Mouse (Mus musculus): ENCODE measurements around the gene Tldc2. TPM values are rescaled to one million over a fixed set of nuclear protein-coding genes. Genes with fewer than 3 reads are reported as not detected.

Gene Tldc2
- polyA plus RNA-seq, 1 experiment from 2014 or later, result not detected

GRCm38 (mm10) chr2:157074772-157075171, 12.1 kb upstream of the Tldc2 start:
- peaks cover 92% of the 10 kb centered on the region for H3K4me1 ChIP-seq
- H3K36me3 ChIP-seq, result peaks cover 67% of the 10 kb centered on the region
- no peaks in the 10 kb centered on the region for H3K9me3 ChIP-seq (replicated peaks)
- H3K27me3 ChIP-seq (ENCODE audit: low read depth, poor library complexity, severe bottlenecking), result no peaks in the 10 kb centered on the region; the same call in 1 of the 2 replicates
- no peak overlapping the region for H3K27ac ChIP-seq (replicated peaks)
- peak overlapping the region; percentile 4; the same call in 1 of the 2 replicates for H3K4me3 ChIP-seq
- 83% methylated on average over 5 of the region's 5 CpGs for WGBS
- no peak for DNase-seq (ENCODE audit: low spot score)

- WGBS, result 88% methylated on average over 3 of the region's 3 CpGs
- no peak overlapping the region for H3K27ac ChIP-seq (replicated peaks)
Measured at GRCm38 (mm10) chr2:157075226-157075625, 11.6 kb upstream of the Tldc2 start.

GRCm38 (mm10) chr2:157075685-157076084, 11.2 kb upstream of the Tldc2 start:
- no peak overlapping the region; the same call in 1 of the 2 replicates for H3K27ac ChIP-seq (replicated peaks)
- H3K27me3 ChIP-seq (ENCODE audit: low read depth, poor library complexity, severe bottlenecking), result peaks cover 9% of the 10 kb centered on the region
- H3K36me3 ChIP-seq, result peaks cover 59% of the 10 kb centered on the region
- WGBS, result 88% methylated on average over 3 of the region's 3 CpGs
- peak overlapping the region; percentile 98 for H3K4me3 ChIP-seq
- peaks cover 91% of the 10 kb centered on the region for H3K4me1 ChIP-seq
- DNase-seq (ENCODE audit: low spot score), result no peak
- H3K9me3 ChIP-seq (replicated peaks), result no peaks in the 10 kb centered on the region

More at GRCm38 (mm10) chr2:157075226-157075625, 11.6 kb upstream of the Tldc2 start:
- Histone ChIP-seq H3K9me3 (replicated peaks) (no peaks in the 10 kb centered on the region), H3K4me1 (peaks cover 92% of the 10 kb centered on the region), H3K36me3 (peaks cover 64% of the 10 kb centered on the region), H3K27me3 (ENCODE audit: low read depth, poor library complexity, severe bottlenecking) (peaks cover 4% of the 10 kb centered on the region), H3K4me3 (peak overlapping the region; percentile 98; the same call in 1 of the 2 replicates)
- no peak for DNase-seq (ENCODE audit: low spot score)

- Histone ChIP-seq H3K36me3 (peaks cover 52% of the 10 kb centered on the region), H3K27me3 (ENCODE audit: low read depth, poor library complexity, severe bottlenecking) (peaks cover 18% of the 10 kb centered on the region), H3K27ac (replicated peaks) (no peak overlapping the region; the same call in 1 of the 2 replicates), H3K4me3 (peak overlapping the region; percentile 98), H3K4me1 (peaks cover 87% of the 10 kb centered on the region), H3K9me3 (replicated peaks) (no peaks in the 10 kb centered on the region)
- 85% methylated on average over 7 of the region's 7 CpGs for WGBS
- no peak for DNase-seq (ENCODE audit: low spot score)
Measured at GRCm38 (mm10) chr2:157076585-157076984, 10.3 kb upstream of the Tldc2 start.

GRCm38 (mm10) chr2:157077160-157077559, 9.7 kb upstream of the Tldc2 start:
- 50% methylated on average over 5 of the region's 5 CpGs for whole genome bisulfite sequencing
- H3K4me3 ChIP-seq, result peak overlapping the region; percentile 98
- H3K36me3 ChIP-seq, result peaks cover 46% of the 10 kb centered on the region
- H3K4me1 ChIP-seq, result peaks cover 87% of the 10 kb centered on the region
- DNase-seq (ENCODE audit: low spot score), result no peak
- peaks cover 19% of the 10 kb centered on the region for H3K27me3 ChIP-seq (ENCODE audit: low read depth, poor library complexity, severe bottlenecking)
- no peaks in the 10 kb centered on the region for H3K9me3 ChIP-seq (replicated peaks)
- peak overlapping the region; percentile 98 for H3K27ac ChIP-seq (replicated peaks)

- WGBS, result 1% methylated on average over 15 of the region's 15 CpGs
Measured at GRCm38 (mm10) chr2:157077641-157078058, 9.2 kb upstream of the Tldc2 start.

GRCm38 (mm10) chr2:157078059-157078792, 8.6 kb upstream of the Tldc2 start:
- under 1% methylated on average over 78 of the region's 79 CpGs for WGBS

More at GRCm38 (mm10) chr2:157077641-157078058, 9.2 kb upstream of the Tldc2 start:
- peak overlapping the region; percentile 98 for H3K27ac ChIP-seq (replicated peaks)
- peaks cover 41% of the 10 kb centered on the region for H3K36me3 ChIP-seq
- peaks cover 87% of the 10 kb centered on the region for H3K4me1 ChIP-seq
- peak overlapping the region; percentile 98 for H3K4me3 ChIP-seq
- H3K9me3 ChIP-seq (replicated peaks), result no peaks in the 10 kb centered on the region
- DNase-seq (ENCODE audit: low spot score), result peak; percentile 58
- peaks cover 19% of the 10 kb centered on the region for H3K27me3 ChIP-seq (ENCODE audit: low read depth, poor library complexity, severe bottlenecking)

GRCm38 (mm10) chr2:157078793-157079700, 7.8 kb upstream of the Tldc2 start, which contains the start of gene Soga1:
Soga1 (minus strand) TSS chr2:157079254.
- no peaks in the 10 kb centered on the region for H3K9me3 ChIP-seq (replicated peaks)
- peak within 1 kb of the TSS; percentile 98 for H3K4me3 ChIP-seq
- DNase-seq (ENCODE audit: low spot score), result peak; percentile 90
- peak within 1 kb of the TSS; percentile 98 for H3K27ac ChIP-seq (replicated peaks)
- under 1% methylated on average over 134 of the region's 136 CpGs for WGBS
- H3K36me3 ChIP-seq, result peaks cover 27% of the 10 kb centered on the region
- peaks cover 19% of the 10 kb centered on the region for H3K27me3 ChIP-seq (ENCODE audit: low read depth, poor library complexity, severe bottlenecking)
- H3K4me1 ChIP-seq, result peaks cover 74% of the 10 kb centered on the region

More at GRCm38 (mm10) chr2:157078059-157078792, 8.6 kb upstream of the Tldc2 start:
- Histone ChIP-seq H3K27me3 (ENCODE audit: low read depth, poor library complexity, severe bottlenecking) (peaks cover 19% of the 10 kb centered on the region), H3K4me3 (peak overlapping the region; percentile 98), H3K36me3 (peaks cover 36% of the 10 kb centered on the region), H3K27ac (replicated peaks) (peak overlapping the region; percentile 98), H3K9me3 (replicated peaks) (no peaks in the 10 kb centered on the region), H3K4me1 (peaks cover 82% of the 10 kb centered on the region)
- DNase-seq (ENCODE audit: low spot score), result peak; percentile 42

- Histone ChIP-seq H3K9me3 (replicated peaks) (no peaks in the 10 kb centered on the region), H3K36me3 (peaks cover 21% of the 10 kb centered on the region), H3K4me1 (peaks cover 67% of the 10 kb centered on the region), H3K27ac (replicated peaks) (peak overlapping the region; percentile 98), H3K4me3 (peak overlapping the region; percentile 98), H3K27me3 (ENCODE audit: low read depth, poor library complexity, severe bottlenecking) (peaks cover 19% of the 10 kb centered on the region)
- 14% methylated on average over 16 of the region's 16 CpGs for WGBS
- no peak for DNase-seq (ENCODE audit: low spot score)
Measured at GRCm38 (mm10) chr2:157079701-157080180, 7.1 kb upstream of the Tldc2 start.

GRCm38 (mm10) chr2:157081331-157081730, 5.5 kb upstream of the Tldc2 start:
- WGBS, result 95% methylated on average over 8 of the region's 8 CpGs
- peaks cover 8% of the 10 kb centered on the region for H3K36me3 ChIP-seq
- 0 out of 2 replicates have a peak overlapping the region, but pooled peaks have one; percentile 30 for H3K27ac ChIP-seq (replicated peaks)
- H3K4me3 ChIP-seq, result no peak overlapping the region
- peaks cover 55% of the 10 kb centered on the region for H3K4me1 ChIP-seq
- H3K27me3 ChIP-seq (ENCODE audit: low read depth, poor library complexity, severe bottlenecking), result peaks cover 19% of the 10 kb centered on the region
- no peak for DNase-seq (ENCODE audit: low spot score)
- no peaks in the 10 kb centered on the region for H3K9me3 ChIP-seq (replicated peaks)

- Histone ChIP-seq H3K36me3 (peaks cover 2% of the 10 kb centered on the region; the same call in 1 of the 2 replicates), H3K27ac (replicated peaks) (peak overlapping the region; percentile 49; the same call in 1 of the 2 replicates), H3K9me3 (replicated peaks) (no peaks in the 10 kb centered on the region), H3K4me3 (no peak overlapping the region), H3K27me3 (ENCODE audit: low read depth, poor library complexity, severe bottlenecking) (peaks cover 19% of the 10 kb centered on the region), H3K4me1 (peaks cover 49% of the 10 kb centered on the region)
- WGBS, result 34% methylated on average over 7 of the region's 7 CpGs
- DNase-seq (ENCODE audit: low spot score), result no peak
Measured at GRCm38 (mm10) chr2:157081960-157082359, 4.9 kb upstream of the Tldc2 start.
